Mouse (Mus musculus): ENCODE data around the gene Fyn. TPM values are rescaled to one million over a fixed set of nuclear protein-coding genes. Genes with fewer than 3 reads are reported as not detected.

Gene Fyn
- polyA plus RNA-seq, 1 experiment from 2014 or later, result 6.5 TPM

GRCm38 (mm10) chr10:39527113-39527512, 158.5 kb downstream of the Fyn start:
- no peak for ATAC-seq
- H3K27me3 ChIP-seq (ENCODE audit: insufficient read depth, low read length), result no peaks in the 10 kb centered on the region
- no peaks in the 10 kb centered on the region for H3K4me1 ChIP-seq (ENCODE audit: insufficient read depth)
- no peak overlapping the region for H3K4me3 ChIP-seq (ENCODE audit: low read depth, low read length)
- H3K9me3 ChIP-seq (ENCODE audit: low read length), result no peaks in the 10 kb centered on the region
- H3K27ac ChIP-seq (ENCODE audit: low read depth), result no peak overlapping the region
- no peak for DNase-seq
- H3K36me3 ChIP-seq (replicated peaks; ENCODE audit: insufficient read depth, low read length), result 0 out of 2 replicates have a peak, but pooled peaks cover 3% of the 10 kb centered on the region
- H3K9ac ChIP-seq (replicated peaks), result no peak overlapping the region
- TF ChIP-seq EP300 (IDR thresholded peaks at IDR 0.05; ENCODE audit: low read depth) (no peak), CTCF (IDR thresholded peaks at IDR 0.05; ENCODE audit: low read depth) (no peak)
- H3K4me2 ChIP-seq (ENCODE audit: low read depth, low read length), result no peak overlapping the region
- 74% methylated on average over 3 of the region's 5 CpGs for WGBS (ENCODE audit: insufficient replicate concordance)

GRCm38 (mm10) chr10:39529179-39529578, 160.5 kb downstream of the Fyn start:
- Histone ChIP-seq H3K36me3 (replicated peaks; ENCODE audit: insufficient read depth, low read length) (peaks cover 3% of the 10 kb centered on the region; the same call in 1 of the 2 replicates), H3K27ac (ENCODE audit: low read depth) (no peak overlapping the region), H3K9me3 (ENCODE audit: low read length) (no peaks in the 10 kb centered on the region), H3K9ac (replicated peaks) (no peak overlapping the region), H3K27me3 (ENCODE audit: insufficient read depth, low read length) (no peaks in the 10 kb centered on the region), H3K4me2 (ENCODE audit: low read depth, low read length) (no peak overlapping the region), H3K4me1 (ENCODE audit: insufficient read depth) (no peaks in the 10 kb centered on the region), H3K4me3 (ENCODE audit: low read depth, low read length) (no peak overlapping the region)
- TF ChIP-seq EP300 (IDR thresholded peaks at IDR 0.05; ENCODE audit: low read depth), result no peak
- no peak for TF ChIP-seq CTCF (IDR thresholded peaks at IDR 0.05; ENCODE audit: low read depth)
- no peak for ATAC-seq
- no peak for DNase-seq
- WGBS (ENCODE audit: insufficient replicate concordance), result 87% methylated on average over 14 of the region's 14 CpGs

- no peak overlapping the region for H3K9ac ChIP-seq (replicated peaks)
- no peaks in the 10 kb centered on the region for H3K4me1 ChIP-seq (ENCODE audit: insufficient read depth)
- DNase-seq (no peak), ATAC-seq (no peak)
- TF ChIP-seq CTCF (IDR thresholded peaks at IDR 0.05; ENCODE audit: low read depth) (no peak), EP300 (IDR thresholded peaks at IDR 0.05; ENCODE audit: low read depth) (no peak)
- no peak overlapping the region for H3K4me3 ChIP-seq (ENCODE audit: low read depth, low read length)
- H3K27ac ChIP-seq (ENCODE audit: low read depth), result no peak overlapping the region
- H3K9me3 ChIP-seq (ENCODE audit: low read length), result no peaks in the 10 kb centered on the region
- H3K36me3 ChIP-seq (replicated peaks; ENCODE audit: insufficient read depth, low read length), result peaks cover 6% of the 10 kb centered on the region; the same call in 1 of the 2 replicates
- no peaks in the 10 kb centered on the region for H3K27me3 ChIP-seq (ENCODE audit: insufficient read depth, low read length)
- H3K4me2 ChIP-seq (ENCODE audit: low read depth, low read length), result no peak overlapping the region
- 73% methylated on average over 20 of the region's 20 CpGs for WGBS (ENCODE audit: insufficient replicate concordance)
Observed at GRCm38 (mm10) chr10:39532008-39532740, 163.5 kb downstream of the Fyn start.

GRCm38 (mm10) chr10:39532823-39533222, 164.2 kb downstream of the Fyn start:
- Histone ChIP-seq H3K9ac (replicated peaks) (no peak overlapping the region), H3K4me1 (ENCODE audit: insufficient read depth) (no peaks in the 10 kb centered on the region), H3K9me3 (ENCODE audit: low read length) (no peaks in the 10 kb centered on the region), H3K4me3 (ENCODE audit: low read depth, low read length) (no peak overlapping the region), H3K27ac (ENCODE audit: low read depth) (no peak overlapping the region), H3K4me2 (ENCODE audit: low read depth, low read length) (no peak overlapping the region), H3K27me3 (ENCODE audit: insufficient read depth, low read length) (no peaks in the 10 kb centered on the region), H3K36me3 (replicated peaks; ENCODE audit: insufficient read depth, low read length) (peaks cover 8% of the 10 kb centered on the region; the same call in 1 of the 2 replicates)
- ATAC-seq, result no peak
- no peak for DNase-seq
- TF ChIP-seq CTCF (IDR thresholded peaks at IDR 0.05; ENCODE audit: low read depth), result no peak
- TF ChIP-seq EP300 (IDR thresholded peaks at IDR 0.05; ENCODE audit: low read depth), result no peak
- 82% methylated on average over 7 of the region's 7 CpGs for WGBS (ENCODE audit: insufficient replicate concordance)

- H3K9ac ChIP-seq (replicated peaks), result no peak overlapping the region
- 76% methylated on average over 9 of the region's 9 CpGs for WGBS (ENCODE audit: insufficient replicate concordance)
Observed at GRCm38 (mm10) chr10:39534324-39535026, 165.8 kb downstream of the Fyn start.

GRCm38 (mm10) chr10:39535347-39535746, 166.7 kb downstream of the Fyn start:
- Histone ChIP-seq H3K27ac (ENCODE audit: low read depth) (no peak overlapping the region), H3K36me3 (replicated peaks; ENCODE audit: insufficient read depth, low read length) (peaks cover 5% of the 10 kb centered on the region; the same call in 1 of the 2 replicates), H3K27me3 (ENCODE audit: insufficient read depth, low read length) (no peaks in the 10 kb centered on the region), H3K9ac (replicated peaks) (no peak overlapping the region), H3K4me1 (ENCODE audit: insufficient read depth) (no peaks in the 10 kb centered on the region), H3K9me3 (ENCODE audit: low read length) (no peaks in the 10 kb centered on the region), H3K4me3 (ENCODE audit: low read depth, low read length) (no peak overlapping the region), H3K4me2 (ENCODE audit: low read depth, low read length) (no peak overlapping the region)
- ATAC-seq (no peak), DNase-seq (no peak)
- no peak for TF ChIP-seq EP300 (IDR thresholded peaks at IDR 0.05; ENCODE audit: low read depth)
- TF ChIP-seq CTCF (IDR thresholded peaks at IDR 0.05; ENCODE audit: low read depth), result no peak
- 70% methylated on average over 3 of the region's 3 CpGs for WGBS (ENCODE audit: insufficient replicate concordance)

More at GRCm38 (mm10) chr10:39534324-39535026, 165.8 kb downstream of the Fyn start:
- no peaks in the 10 kb centered on the region for H3K9me3 ChIP-seq (ENCODE audit: low read length)
- no peak for TF ChIP-seq EP300 (IDR thresholded peaks at IDR 0.05; ENCODE audit: low read depth)
- no peak for TF ChIP-seq CTCF (IDR thresholded peaks at IDR 0.05; ENCODE audit: low read depth)
- ATAC-seq (no peak), DNase-seq (no peak)
- no peak overlapping the region for H3K4me2 ChIP-seq (ENCODE audit: low read depth, low read length)
- no peak overlapping the region for H3K4me3 ChIP-seq (ENCODE audit: low read depth, low read length)
- H3K27me3 ChIP-seq (ENCODE audit: insufficient read depth, low read length), result no peaks in the 10 kb centered on the region
- no peak overlapping the region for H3K27ac ChIP-seq (ENCODE audit: low read depth)
- no peaks in the 10 kb centered on the region for H3K4me1 ChIP-seq (ENCODE audit: insufficient read depth)
- peaks cover 5% of the 10 kb centered on the region; the same call in 1 of the 2 replicates for H3K36me3 ChIP-seq (replicated peaks; ENCODE audit: insufficient read depth, low read length)

Data from liver, postnatal 0 days (tissue).